Mouse (Mus musculus) ES-E14 (cell line): ENCODE measurements around the gene Kdelr1. TPM values are rescaled to one million over a fixed set of nuclear protein-coding genes. Genes with fewer than 3 reads are reported as not detected.

Experiments
- DNase-seq: peaks from one replicate; pipeline ENCODE4 v3.0.0-alpha.2; 2013; ENCODE audit warnings: low read depth, low spot score
- H3K27ac ChIP-seq: 2 replicates; pipeline ENCODE4 v1.5.1; 2012; ENCODE audit warnings: low read depth, mild to moderate bottlenecking, low read length, moderate library complexity, mixed read lengths; ENCODE audit not compliant: poor library complexity, insufficient read depth, severe bottlenecking
- H3K36me3 ChIP-seq: 2 replicates; pipeline ENCODE4 v1.6.1; 2012; ENCODE audit warnings: mild to moderate bottlenecking, low read length, moderate library complexity, mixed read lengths; ENCODE audit not compliant: control insufficient read depth, poor library complexity, insufficient read depth, severe bottlenecking
- H3K4me1 ChIP-seq, 2 experiments: fragments of 150-350 bp in 1 of 2; sonication (generic) in 1 of 2; 2 replicates each; pipeline ENCODE4 v1.6.1; 2012; ENCODE audit warnings: low read length in 2 of 2, mild to moderate bottlenecking in 1 of 2, mixed read lengths in 1 of 2; ENCODE audit not compliant: control insufficient read depth in 2 of 2, insufficient read depth in 2 of 2, poor library complexity in 1 of 2
- H3K4me3 ChIP-seq, 2 experiments: fragments of 150-350 bp in 1 of 2; sonication (generic) in 1 of 2; 2 replicates each; pipeline ENCODE4 v1.5.1; 2012; ENCODE audit warnings: low read length in 2 of 2, low read depth in 1 of 2, mild to moderate bottlenecking in 1 of 2, mixed read lengths in 1 of 2; ENCODE audit not compliant: insufficient read depth in 1 of 2, poor library complexity in 1 of 2, severe bottlenecking in 1 of 2
- H3K9ac ChIP-seq: 2 replicates; pipeline ENCODE4 v1.6.1; 2012; ENCODE audit warnings: low read depth, mild to moderate bottlenecking, low read length, mixed read lengths; ENCODE audit not compliant: poor library complexity, insufficient read depth, severe bottlenecking
- H3K9me3 ChIP-seq: fragments of 150-350 bp; sonication (generic); 2 replicates; pipeline ENCODE4 v1.6.1; 2012; ENCODE audit warnings: low read depth, mild to moderate bottlenecking, low read length; ENCODE audit not compliant: control insufficient read depth, insufficient read depth
- CHD2 ChIP-seq: IDR thresholded peaks from 2 replicates; pipeline ENCODE4 v1.6.1; 2014; ENCODE audit warnings: mild to moderate bottlenecking, low read depth, low read length, inconsistent platforms
- HCFC1 ChIP-seq: IDR thresholded peaks from 2 replicates; pipeline ENCODE4 v1.6.1; 2012; ENCODE audit warnings: low read length, inconsistent platforms, borderline replicate concordance; ENCODE audit not compliant: insufficient read depth
- MAFK ChIP-seq: IDR thresholded peaks from 2 replicates; pipeline ENCODE4 v1.6.1; 2014; ENCODE audit warnings: mild to moderate bottlenecking, low read depth, low read length, inconsistent platforms; ENCODE audit not compliant: insufficient read depth
- ZC3H11A ChIP-seq: IDR thresholded peaks from 2 replicates; pipeline ENCODE4 v1.6.1; 2012; ENCODE audit warnings: low read depth, mild to moderate bottlenecking, inconsistent platforms, low read length, borderline replicate concordance
- ZNF384 ChIP-seq: IDR thresholded peaks from 2 replicates; pipeline ENCODE4 v1.6.1; 2012; ENCODE audit warnings: low read depth, low read length, inconsistent platforms
- in situ Hi-C, 2 experiments: fragments of 600-800 bp; cut with MboI; formaldehyde crosslinking; loops; one replicate each; pipeline ENCODE4 v1.15.1; 2025; ENCODE audit warnings: low sequenced_read_pairs in 2 of 2, inconsistent platforms in 1 of 2; ENCODE audit not compliant: unreplicated experiment in 2 of 2
- total RNA-seq: library from RNA; depleted of rRNA; stranded (reverse); fragments of 300-350 nt; gene quantifications from 2 replicates; pipeline ENCODE4 v1.2.3, GENCODE M21; 2012

Gene Kdelr1
- total RNA-seq, 1 experiment, result 73.2 TPM

GRCm38 (mm10) chr7:45831128-45831525 lies 41.4 kb upstream of the Kdelr1 start:
- no peak overlapping the region for H3K9ac ChIP-seq
- no peak overlapping the region for H3K27ac ChIP-seq
- no peaks in the 10 kb centered on the region for H3K9me3 ChIP-seq
- in situ Hi-C loops, result no loop called here
- TF ChIP-seq CHD2 (no peak), ZNF384 (no peak), MAFK (no peak), ZC3H11A (no peak), HCFC1 (no peak)
- peaks cover 0 to 6% of the 10 kb centered on the region in 2 experiments; a peak in 2 of 4 replicates for H3K4me1 ChIP-seq
- peak overlapping the region; percentile 97 to 99; a peak in 3 of 4 replicates for H3K4me3 ChIP-seq
- peaks cover 29% of the 10 kb centered on the region for H3K36me3 ChIP-seq
- DNase-seq, result no peak

- TF ChIP-seq MAFK (no peak), CHD2 (no peak), ZC3H11A (no peak), ZNF384 (no peak), HCFC1 (no peak)
- H3K36me3 ChIP-seq, result peaks cover 16% of the 10 kb centered on the region
- no peak overlapping the region for H3K27ac ChIP-seq
- H3K9me3 ChIP-seq, result no peaks in the 10 kb centered on the region
- peak overlapping the region; percentile 45 to 73; a peak in 3 of 4 replicates for H3K4me3 ChIP-seq
- DNase-seq, result no peak
- in situ Hi-C loops, result no loop called here
- H3K4me1 ChIP-seq, result peaks cover 0 to 6% of the 10 kb centered on the region in 2 experiments; a peak in 2 of 4 replicates
- no peak overlapping the region for H3K9ac ChIP-seq
Measured at GRCm38 (mm10) chr7:45832428-45832827, 40.1 kb upstream of the Kdelr1 start.

DNA sequence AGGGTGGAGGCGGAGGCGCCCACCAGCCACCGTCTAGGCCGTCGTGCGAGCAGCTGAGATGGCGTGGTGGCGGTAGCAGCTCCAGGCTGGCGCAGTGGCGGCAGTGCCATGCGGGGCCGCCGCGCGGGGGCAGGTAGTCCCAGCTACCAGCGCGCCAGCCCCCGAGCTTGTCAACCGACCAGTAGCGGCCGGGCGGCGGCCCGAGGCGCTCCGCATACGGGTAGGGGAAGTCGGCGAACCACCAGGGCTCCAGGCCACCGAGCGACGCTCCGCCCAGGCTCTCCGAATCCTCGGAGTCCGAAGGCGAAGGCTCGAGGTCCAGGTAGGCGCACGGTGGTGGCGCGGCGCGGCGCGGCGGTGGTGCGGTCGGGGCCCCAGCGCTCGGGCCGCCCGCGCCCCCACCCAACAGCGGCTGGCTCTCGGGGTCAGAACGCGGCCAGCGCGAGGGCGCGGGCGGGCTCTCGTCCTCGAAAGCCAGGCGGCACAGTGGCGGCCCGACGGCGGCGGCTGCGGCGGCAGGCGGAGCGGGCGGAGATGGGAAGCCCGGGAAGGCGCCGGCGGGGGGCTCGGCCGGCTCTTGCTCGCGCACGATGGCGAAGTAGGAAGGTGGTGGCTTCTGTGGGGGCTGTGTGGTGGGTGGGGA lies 39.3 kb upstream of the Kdelr1 start:
- Histone ChIP-seq H3K9ac (peak overlapping the region; percentile 59), H3K9me3 (no peaks in the 10 kb centered on the region), H3K36me3 (peaks cover 9% of the 10 kb centered on the region), H3K4me3 (peak overlapping the region; percentile 54 to 73), H3K4me1 (peaks cover 0 to 6% of the 10 kb centered on the region in 2 experiments; a peak in 2 of 4 replicates), H3K27ac (no peak overlapping the region)
- in situ Hi-C loops, result no loop called here
- TF ChIP-seq ZC3H11A, result no peak
- no peak for TF ChIP-seq ZNF384
- no peak for TF ChIP-seq CHD2
- DNase-seq, result no peak

GRCm38 (mm10) chr7:45833924-45834323 lies 38.6 kb upstream of the Kdelr1 start:
- in situ Hi-C loops, result no loop called here
- peak overlapping the region; percentile 54 to 73 for H3K4me3 ChIP-seq
- no peak overlapping the region for H3K27ac ChIP-seq
- TF ChIP-seq MAFK (no peak), ZC3H11A (no peak), HCFC1 (no peak), CHD2 (no peak), ZNF384 (no peak)
- H3K9ac ChIP-seq, result peak overlapping the region; percentile 59
- peaks cover 3% of the 10 kb centered on the region; the same call in 1 of the 2 replicates for H3K36me3 ChIP-seq
- H3K9me3 ChIP-seq, result no peaks in the 10 kb centered on the region
- DNase-seq, result no peak
- peaks cover 0 to 6% of the 10 kb centered on the region in 2 experiments; a peak in 2 of 4 replicates for H3K4me1 ChIP-seq
